Mouse (Mus musculus) limb, embryonic 12.5 days (tissue): ENCODE data around the gene Gnb1. TPM values are rescaled to one million over a fixed set of nuclear protein-coding genes. Genes with fewer than 3 reads are reported as not detected.
"Not testable (repeated sequence)": the region's sequence is repeated elsewhere in the genome, so short reads cannot be mapped to it uniquely, and the experiment has no call there.

ENCODE experiments used
- ATAC-seq: fragments of 200-750 bp; cut with Nextera tagmentation; 2 replicates; pipeline ENCODE4 v1.8.0; 2017; ENCODE audit warnings: low read depth, moderate TSS enrichment; ENCODE audit not compliant: insufficient number of reproducible peaks, insufficient read depth, low FRiP score, low TSS enrichment
- H3K27ac ChIP-seq: fragments of 300-500 bp; sonication (generic); 2 replicates; pipeline ENCODE4 v1.5.1; 2016; ENCODE audit warnings: mild to moderate bottlenecking, moderate library complexity
- H3K27me3 ChIP-seq: fragments of 300-500 bp; sonication (generic); 2 replicates; pipeline ENCODE4 v1.6.1; 2016; ENCODE audit warnings: mild to moderate bottlenecking, moderate library complexity
- H3K36me3 ChIP-seq: fragments of 300-500 bp; sonication (generic); 2 replicates; pipeline ENCODE4 v1.6.1; 2016; ENCODE audit warnings: mild to moderate bottlenecking, moderate library complexity
- H3K4me1 ChIP-seq: fragments of 300-500 bp; sonication (generic); replicated peaks from 2 replicates; pipeline ENCODE4 v1.6.1; 2016
- H3K4me2 ChIP-seq: fragments of 300-500 bp; sonication (generic); 2 replicates; pipeline ENCODE4 v1.6.1; 2016; ENCODE audit warnings: mild to moderate bottlenecking, moderate library complexity
- H3K4me3 ChIP-seq: fragments of 300-500 bp; sonication (generic); replicated peaks from 2 replicates; pipeline ENCODE4 v1.5.1; 2016; ENCODE audit warnings: mild to moderate bottlenecking
- H3K9ac ChIP-seq: fragments of 300-500 bp; sonication (generic); replicated peaks from 2 replicates; pipeline ENCODE4 v1.6.1; 2016; ENCODE audit warnings: mild to moderate bottlenecking, moderate library complexity
- H3K9me3 ChIP-seq: fragments of 300-500 bp; sonication (generic); 2 replicates; pipeline ENCODE4 v1.6.1; 2016; ENCODE audit warnings: mild to moderate bottlenecking, moderate library complexity
- WGBS: fragments of 180-500 bp; shearing (Covaris S2); methylation state at CpG from one replicate; pipeline ENCODE4 v1.1.7; 2016; 5-methylcytosine and 5-hydroxymethylcytosine counted together
- polyA plus RNA-seq: library from polyadenylated mRNA; unstranded; fragments of >200 nt; fragmentation: Nextera tagmentation; extraction: Ambion mirVana; gene quantifications from 2 replicates; pipeline ENCODE4 v1.2.1, GENCODE M21; 2016

Gnb1 gene
- polyA plus RNA-seq, 1 experiment from 2014 or later, result 556 TPM

GRCm38 (mm10) chr4:155568632-155569370 lies 77.6 kb downstream of the Gnb1 start:
- Histone ChIP-seq H3K9me3 (no peaks in the 10 kb centered on the region), H3K27me3 (no peaks in the 10 kb centered on the region), H3K4me3 (no peak overlapping the region), H3K4me1 (peaks cover 17% of the 10 kb centered on the region), H3K27ac (no peak overlapping the region), H3K4me2 (no peak overlapping the region), H3K36me3 (no peaks in the 10 kb centered on the region), H3K9ac (no peak overlapping the region)
- ATAC-seq, result no peak
- 93% methylated on average over 7 of the region's 7 CpGs for WGBS

- Histone ChIP-seq H3K9ac (no peak overlapping the region), H3K27me3 (no peaks in the 10 kb centered on the region), H3K27ac (no peak overlapping the region), H3K9me3 (no peaks in the 10 kb centered on the region), H3K36me3 (no peaks in the 10 kb centered on the region), H3K4me2 (no peak overlapping the region), H3K4me3 (no peak overlapping the region), H3K4me1 (peaks cover 11% of the 10 kb centered on the region)
- ATAC-seq, result no peak
- 94% methylated on average over 6 of the region's 6 CpGs for WGBS
These were observed 78.7 kb downstream of the Gnb1 start for GRCm38 (mm10) chr4:155569818-155570217.

- H3K36me3 ChIP-seq, H3K9ac ChIP-seq, ATAC-seq, H3K9me3 ChIP-seq, H3K4me2 ChIP-seq, H3K4me1 ChIP-seq, H3K27me3 ChIP-seq, H3K4me3 ChIP-seq, H3K27ac ChIP-seq: not testable (repeated sequence)
- 93% methylated on average over 11 of the region's 11 CpGs for WGBS
These were observed 79.2 kb downstream of the Gnb1 start for GRCm38 (mm10) chr4:155570315-155570714.

- Histone ChIP-seq H3K4me2 (no peak overlapping the region), H3K9me3 (no peaks in the 10 kb centered on the region), H3K27ac (no peak overlapping the region), H3K4me3 (no peak overlapping the region), H3K4me1 (0 out of 2 replicates have a peak, but pooled peaks cover under 1% of the 10 kb centered on the region), H3K36me3 (peaks cover 5% of the 10 kb centered on the region; the same call in 1 of the 2 replicates), H3K27me3 (no peaks in the 10 kb centered on the region), H3K9ac (no peak overlapping the region)
- ATAC-seq, result no peak
- WGBS, result 90% methylated on average over 2 of the region's 2 CpGs
These were observed 80.3 kb downstream of the Gnb1 start for GRCm38 (mm10) chr4:155571442-155571841.

DNA sequence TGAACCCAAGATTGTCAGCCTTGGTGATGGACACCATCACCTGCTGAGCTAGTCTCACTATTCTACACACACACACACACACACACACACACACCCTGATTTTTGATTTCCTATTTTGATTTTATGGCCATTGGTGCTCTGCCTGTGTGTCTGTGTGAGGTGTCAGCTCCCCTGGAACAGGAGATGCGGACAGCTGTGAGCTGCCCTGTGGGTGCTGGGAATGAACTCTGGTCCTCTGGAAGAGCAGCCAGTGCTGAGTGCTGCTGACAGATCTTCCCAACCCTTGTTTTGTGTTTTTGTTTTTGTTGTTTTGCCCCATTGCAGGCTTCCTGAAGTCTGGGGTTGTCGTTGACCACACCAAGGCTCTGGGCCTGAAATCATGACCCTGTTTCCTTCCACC lies 82.0 kb downstream of the Gnb1 start:
- Histone ChIP-seq H3K4me2 (no peak overlapping the region), H3K9ac (no peak overlapping the region), H3K27ac (no peak overlapping the region), H3K27me3 (no peaks in the 10 kb centered on the region), H3K4me3 (no peak overlapping the region), H3K4me1 (no peaks in the 10 kb centered on the region), H3K9me3 (no peaks in the 10 kb centered on the region), H3K36me3 (peaks cover 21% of the 10 kb centered on the region)
- WGBS, result 91% methylated on average over 2 of the region's 2 CpGs
- ATAC-seq, result no peak

DNA sequence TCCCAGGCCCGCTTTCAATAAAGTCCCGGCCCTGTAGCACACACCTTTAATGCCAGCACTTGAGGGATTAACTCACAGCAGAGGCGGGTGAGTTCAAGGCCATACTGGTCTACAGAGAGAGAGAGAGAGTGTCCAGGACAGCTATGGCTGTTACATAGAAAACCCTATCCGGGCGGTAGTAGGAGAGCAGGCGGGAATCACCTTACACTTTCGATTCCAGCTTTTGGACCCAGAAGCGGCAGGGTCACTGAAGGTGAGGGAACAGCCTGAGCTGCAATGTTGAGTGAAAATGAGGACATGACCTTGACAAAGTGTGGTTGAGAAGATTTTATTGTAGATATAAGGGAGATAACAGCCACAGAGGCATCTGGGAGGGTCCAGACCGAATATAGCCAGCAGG lies 82.7 kb downstream of the Gnb1 start:
- Histone ChIP-seq H3K36me3 (peaks cover 29% of the 10 kb centered on the region), H3K9me3 (no peaks in the 10 kb centered on the region), H3K9ac (no peak overlapping the region), H3K4me1 (no peaks in the 10 kb centered on the region), H3K27ac (no peak overlapping the region), H3K4me2 (no peak overlapping the region), H3K4me3 (no peak overlapping the region), H3K27me3 (no peaks in the 10 kb centered on the region)
- WGBS, result 89% methylated on average over 9 of the region's 9 CpGs
- no peak for ATAC-seq

DNA sequence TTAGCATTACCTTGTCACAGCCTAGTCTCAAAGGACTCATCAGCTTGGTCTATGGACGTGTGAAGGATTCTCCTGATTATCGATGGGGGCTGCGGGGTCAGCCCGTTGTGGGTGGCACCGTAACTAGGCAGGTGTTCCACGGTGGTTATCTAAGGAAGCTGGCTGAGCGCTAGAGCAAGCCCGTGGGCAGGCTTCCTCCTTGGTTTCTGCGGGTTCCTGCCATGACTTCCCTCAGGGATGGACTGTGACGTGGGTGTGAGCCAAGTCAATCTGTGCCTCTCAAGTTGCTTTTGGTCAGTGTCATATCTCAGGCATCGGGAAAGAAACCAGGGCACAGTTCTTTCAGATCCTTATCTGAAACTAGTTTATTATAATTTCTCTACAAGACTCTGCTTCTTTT lies 83.8 kb downstream of the Gnb1 start:
- Histone ChIP-seq H3K4me1 (no peaks in the 10 kb centered on the region), H3K36me3 (peaks cover 34% of the 10 kb centered on the region)
- no peak for ATAC-seq

GRCm38 (mm10) chr4:155575521-155575920 lies 84.4 kb downstream of the Gnb1 start:
- Histone ChIP-seq H3K4me1 (no peaks in the 10 kb centered on the region), H3K36me3 (peaks cover 36% of the 10 kb centered on the region), H3K27me3 (no peaks in the 10 kb centered on the region), H3K4me3 (no peak overlapping the region), H3K4me2 (no peak overlapping the region), H3K9me3 (no peaks in the 10 kb centered on the region), H3K9ac (no peak overlapping the region), H3K27ac (no peak overlapping the region)
- no peak for ATAC-seq
- WGBS, result 91% methylated on average over 8 of the region's 8 CpGs

More for the DNA sequence above, 83.8 kb downstream of the Gnb1 start:
- H3K4me2 ChIP-seq, result no peak overlapping the region
- H3K27ac ChIP-seq, result no peak overlapping the region
- H3K27me3 ChIP-seq, result no peaks in the 10 kb centered on the region
- H3K9ac ChIP-seq, result no peak overlapping the region
- 93% methylated on average over 11 of the region's 11 CpGs for WGBS
- no peaks in the 10 kb centered on the region for H3K9me3 ChIP-seq
- H3K4me3 ChIP-seq, result no peak overlapping the region

DNA sequence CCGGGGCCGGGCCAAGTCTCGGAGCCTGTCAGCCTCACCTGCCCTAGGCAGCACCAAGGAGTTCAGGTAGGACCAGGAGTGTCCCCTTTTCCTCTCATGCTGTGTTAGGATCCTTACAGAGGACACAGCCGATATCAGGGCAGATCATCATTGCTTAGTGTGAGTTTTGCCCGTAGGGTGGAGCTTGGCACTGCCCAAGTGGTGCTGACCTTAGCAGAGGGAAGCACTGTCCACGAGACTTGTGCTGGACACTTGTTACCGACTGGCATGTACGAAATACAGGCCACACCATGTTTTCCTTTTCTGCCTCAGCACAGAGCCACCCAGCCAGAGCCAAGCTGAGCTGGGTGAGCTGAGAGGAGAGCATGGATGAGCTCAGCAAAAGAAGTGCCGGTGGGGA lies 86.0 kb downstream of the Gnb1 start:
- no peak overlapping the region for H3K9ac ChIP-seq
- H3K4me1 ChIP-seq, result no peaks in the 10 kb centered on the region
- ATAC-seq, result no peak
- H3K4me3 ChIP-seq, result no peak overlapping the region
- no peaks in the 10 kb centered on the region for H3K9me3 ChIP-seq
- 95% methylated on average over 9 of the region's 9 CpGs for WGBS
- peaks cover 40% of the 10 kb centered on the region for H3K36me3 ChIP-seq
- no peak overlapping the region for H3K4me2 ChIP-seq
- H3K27me3 ChIP-seq, result no peaks in the 10 kb centered on the region
- no peak overlapping the region for H3K27ac ChIP-seq

- peaks cover 47% of the 10 kb centered on the region for H3K36me3 ChIP-seq
- no peak overlapping the region for H3K9ac ChIP-seq
- no peak overlapping the region for H3K4me3 ChIP-seq
- H3K27ac ChIP-seq, result no peak overlapping the region
- 89% methylated on average over 5 of the region's 5 CpGs for WGBS
- H3K27me3 ChIP-seq, result no peaks in the 10 kb centered on the region
- H3K4me2 ChIP-seq, result no peak overlapping the region
- no peak for ATAC-seq
- no peaks in the 10 kb centered on the region for H3K4me1 ChIP-seq
- H3K9me3 ChIP-seq, result no peaks in the 10 kb centered on the region
These were observed 86.6 kb downstream of the Gnb1 start for GRCm38 (mm10) chr4:155577741-155578140.

GRCm38 (mm10) chr4:155578336-155579125 lies 87.4 kb downstream of the Gnb1 start:
- Histone ChIP-seq H3K27me3 (no peaks in the 10 kb centered on the region), H3K9me3 (no peaks in the 10 kb centered on the region), H3K36me3 (peaks cover 54% of the 10 kb centered on the region), H3K4me2 (no peak overlapping the region), H3K27ac (no peak overlapping the region), H3K4me3 (no peak overlapping the region), H3K4me1 (no peaks in the 10 kb centered on the region), H3K9ac (no peak overlapping the region)
- ATAC-seq, result no peak
- 86% methylated on average over 7 of the region's 7 CpGs for WGBS
